Mouse (Mus musculus): ENCODE data around the gene Brdt.
"Not testable (repeated sequence)": the region's sequence is repeated elsewhere in the genome, so short reads cannot be mapped to it uniquely, and the experiment has no call there.

The Brdt gene

DNA sequence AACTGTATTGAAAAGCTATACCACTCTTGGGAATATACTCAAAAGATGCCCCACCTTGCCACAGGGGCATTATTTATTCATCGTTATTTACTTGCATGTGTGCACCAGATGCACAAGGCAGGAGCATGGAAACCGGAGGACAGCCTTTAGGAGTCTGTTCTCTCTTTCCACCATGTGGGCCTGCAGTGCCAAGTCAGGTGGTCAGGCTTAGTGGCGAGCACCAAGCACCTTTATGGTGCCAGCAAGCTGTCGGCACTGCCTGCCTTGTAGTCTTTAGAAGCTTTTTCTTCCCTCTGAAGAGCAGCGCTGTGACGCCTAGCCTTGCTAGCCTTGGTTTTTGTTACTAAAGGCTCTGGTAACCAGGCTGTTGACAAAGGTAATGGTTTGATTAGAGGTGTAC is 11.9 kb downstream of the Brdt start:
- no peak for DNase-seq

DNA sequence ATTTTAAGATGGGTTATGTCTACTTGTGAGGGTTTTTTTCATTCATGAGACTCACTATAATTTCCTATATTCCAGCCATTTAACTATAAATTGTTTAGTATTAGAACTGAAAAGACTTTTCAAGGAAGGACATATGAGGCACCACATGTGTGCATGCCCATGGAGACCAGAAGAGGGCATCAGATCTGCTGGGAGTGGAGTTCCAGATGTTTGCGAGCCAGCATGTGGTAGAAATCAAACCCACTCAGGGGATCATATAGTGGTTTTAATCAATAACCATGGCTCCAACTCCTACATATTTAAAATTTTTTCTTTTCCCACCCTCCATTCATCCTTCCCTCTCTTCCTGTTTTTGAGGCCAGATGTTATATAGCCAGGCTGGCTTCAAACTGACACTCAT is 15.3 kb downstream of the Brdt start:
- DNase-seq: no peak

DNA sequence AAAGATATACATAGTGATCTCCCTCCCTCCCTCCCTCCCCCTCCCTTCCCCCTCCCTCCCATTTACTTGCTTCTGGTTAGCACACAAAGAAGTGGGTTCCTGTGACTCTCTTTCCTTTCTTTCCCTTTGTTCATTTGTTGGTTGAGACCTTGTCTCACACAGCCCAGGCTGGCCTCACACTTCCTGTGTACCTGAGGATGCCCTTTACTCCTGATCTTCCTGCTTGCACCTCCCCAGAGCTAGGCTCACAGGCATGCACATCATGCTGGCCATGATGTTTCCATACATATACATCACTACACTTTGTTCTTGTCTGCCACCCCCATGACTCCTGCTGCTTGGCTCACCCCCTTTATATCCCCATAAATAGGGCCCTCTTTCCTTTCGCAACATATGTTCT is 21.6 kb downstream of the Brdt start:
- DNase-seq: no peak

DNA sequence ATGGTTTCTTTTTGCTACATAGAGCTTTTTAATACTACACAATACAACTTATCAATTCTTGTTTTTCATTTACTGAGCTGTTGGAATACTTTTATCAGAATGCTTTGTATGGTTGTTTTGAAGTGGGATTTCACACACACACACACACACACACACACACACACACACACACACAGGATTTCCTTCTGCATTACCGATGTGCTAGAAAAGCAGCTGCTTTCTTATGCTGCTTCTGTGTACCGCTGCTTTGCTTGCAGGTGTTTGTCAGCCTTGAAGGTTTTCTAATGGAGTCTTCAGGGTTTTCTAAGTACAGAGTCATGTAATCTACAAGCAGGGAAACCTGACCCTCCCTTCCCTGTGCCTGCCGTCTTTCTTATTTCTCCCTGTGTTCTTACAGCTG is 23.0 kb downstream of the Brdt start:
- no peak for DNase-seq

DNA sequence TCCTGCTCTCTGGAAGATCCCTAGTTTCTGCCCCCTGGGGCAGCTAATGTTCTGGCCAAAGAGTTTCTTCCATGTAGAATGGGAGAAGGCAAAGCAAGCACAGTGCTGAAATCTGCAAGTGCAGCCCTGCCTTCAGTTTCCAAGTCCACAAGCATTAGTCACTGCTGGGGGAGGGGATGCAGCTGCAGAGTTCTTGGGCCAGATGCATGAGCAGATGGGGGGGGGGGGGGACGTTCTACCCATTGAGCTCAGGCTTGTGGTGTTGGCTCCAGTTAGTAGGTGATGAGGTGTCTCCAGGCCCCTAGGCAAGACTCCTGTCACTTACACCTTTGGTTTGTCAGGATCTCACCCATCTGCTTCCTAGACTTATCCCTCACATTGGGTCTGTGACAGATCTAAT is 24.8 kb downstream of the Brdt start:
- no peak for DNase-seq

DNA sequence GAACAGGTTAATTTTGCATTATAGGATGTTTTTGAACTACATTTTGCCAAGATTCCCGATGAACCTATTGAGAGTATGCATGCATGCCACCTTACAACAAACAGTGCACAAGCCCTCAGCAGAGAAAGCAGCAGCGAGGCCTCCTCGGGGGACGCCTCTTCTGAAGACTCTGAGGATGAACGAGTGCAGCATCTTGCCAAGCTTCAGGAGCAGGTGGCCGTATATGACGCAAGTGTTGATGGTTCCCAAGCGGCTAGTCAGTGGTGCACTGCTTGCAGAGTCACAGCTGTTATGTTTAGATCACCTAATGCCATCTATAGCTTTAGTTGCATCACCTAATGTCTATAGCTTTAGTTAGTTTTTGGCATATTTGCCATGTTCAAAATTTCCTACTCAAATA is 26.8 kb downstream of the Brdt start:
- DNase-seq: no peak

DNA sequence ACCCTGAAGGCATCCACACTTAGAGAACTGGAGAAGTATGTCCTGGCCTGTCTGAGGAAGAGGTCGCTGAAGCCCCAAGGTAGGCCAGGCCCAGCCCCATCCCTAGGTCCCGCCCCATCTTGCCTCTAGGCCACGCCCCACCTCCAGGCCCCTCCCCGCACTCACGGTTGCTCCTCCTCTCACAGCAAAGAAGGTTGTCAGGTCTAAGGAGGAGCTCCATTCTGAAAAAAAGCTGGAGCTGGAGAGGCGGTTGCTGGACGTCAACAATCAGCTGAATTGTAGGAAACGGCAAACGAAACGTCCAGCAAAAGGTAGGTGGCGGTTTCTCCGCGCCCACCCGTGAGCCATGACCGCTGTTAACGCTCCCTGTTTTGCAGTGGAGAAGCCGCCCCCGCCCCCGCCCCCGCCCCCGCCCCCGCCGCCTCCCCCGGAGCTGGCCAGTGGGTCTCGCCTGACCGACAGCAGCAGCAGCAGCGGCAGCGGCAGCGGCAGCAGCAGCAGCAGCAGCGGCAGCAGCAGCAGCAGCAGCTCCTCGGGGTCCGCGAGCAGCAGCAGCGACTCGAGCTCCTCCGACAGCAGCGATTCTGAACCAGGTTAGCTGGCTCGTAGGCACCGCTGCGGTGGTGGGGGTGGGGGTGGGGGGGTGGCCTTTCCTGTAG is 28.6 kb downstream of the Brdt start:
- peak; percentile 91 for DNase-seq

DNA sequence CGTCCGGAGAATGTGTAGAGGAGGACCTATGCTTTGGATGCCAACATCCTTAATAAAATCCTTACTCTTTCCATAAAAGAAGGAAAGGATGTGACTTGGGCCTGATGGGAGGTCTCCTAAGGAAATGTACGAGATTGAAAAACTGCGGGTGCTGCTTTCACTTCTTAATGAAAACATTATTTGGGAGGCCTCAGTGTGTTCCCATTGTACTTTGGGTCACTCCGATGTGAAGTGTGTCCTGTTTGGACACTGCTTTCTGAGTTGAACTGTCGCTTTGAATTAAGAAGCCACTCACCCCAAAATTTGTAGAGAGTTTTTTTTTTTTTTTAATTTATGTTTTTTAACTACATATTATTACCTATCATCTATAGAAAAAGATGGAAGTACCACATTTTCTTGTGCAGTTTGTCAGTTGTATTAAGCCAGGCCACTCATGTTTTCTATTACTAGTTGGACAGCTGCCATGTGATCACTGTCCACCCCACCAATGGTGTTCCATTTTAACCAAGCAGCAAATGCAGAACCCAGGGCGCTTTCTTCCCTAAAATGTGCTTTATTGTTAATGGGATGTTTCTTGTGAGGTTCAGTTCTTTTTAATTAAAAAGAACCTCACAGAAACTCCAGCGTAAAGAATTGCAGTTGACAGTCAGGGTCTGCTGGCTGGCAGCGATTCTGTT is 29.2 kb downstream of the Brdt start:
- peak; percentile 47 for DNase-seq

DNA sequence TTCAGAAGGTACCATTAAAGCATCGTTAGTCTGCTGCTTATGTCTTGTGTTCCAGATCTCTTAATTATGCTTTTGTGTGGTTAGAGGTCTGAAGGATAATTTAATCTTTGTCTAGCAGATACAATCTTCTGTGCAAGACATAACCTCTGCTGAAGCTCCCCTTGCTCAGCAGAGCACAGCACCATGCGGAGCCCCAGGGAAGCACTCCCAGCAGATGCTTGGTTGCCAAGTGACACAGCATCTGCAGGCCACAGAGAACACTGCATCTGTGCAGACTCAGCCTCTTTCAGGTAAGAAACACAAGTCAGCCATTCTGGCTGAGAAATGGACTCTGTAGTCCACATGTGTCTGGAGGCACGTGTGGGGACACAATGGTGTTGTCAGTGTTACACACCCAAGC is 39.1 kb downstream of the Brdt start:
- no peak for DNase-seq

DNA sequence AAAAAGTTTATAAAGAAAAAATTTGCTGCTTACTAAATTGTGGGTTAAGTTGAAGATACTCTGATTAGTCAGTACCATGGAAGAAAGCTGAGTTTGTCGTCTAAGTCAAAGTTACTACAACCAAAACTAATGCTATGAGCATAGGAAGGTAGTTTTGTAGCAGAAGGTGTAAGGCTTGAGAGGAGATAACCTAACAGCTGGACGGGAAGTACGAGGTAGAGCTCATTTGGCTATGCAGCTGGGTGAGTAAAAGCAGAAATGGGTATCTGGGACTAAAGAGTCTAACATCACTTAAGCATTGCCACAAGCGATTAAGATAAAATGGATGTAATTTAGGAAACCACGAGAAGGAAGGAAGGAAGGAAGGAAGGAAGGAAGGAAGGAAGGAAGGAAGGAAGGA is 40.4 kb downstream of the Brdt start:
- DNase-seq: no peak

DNA sequence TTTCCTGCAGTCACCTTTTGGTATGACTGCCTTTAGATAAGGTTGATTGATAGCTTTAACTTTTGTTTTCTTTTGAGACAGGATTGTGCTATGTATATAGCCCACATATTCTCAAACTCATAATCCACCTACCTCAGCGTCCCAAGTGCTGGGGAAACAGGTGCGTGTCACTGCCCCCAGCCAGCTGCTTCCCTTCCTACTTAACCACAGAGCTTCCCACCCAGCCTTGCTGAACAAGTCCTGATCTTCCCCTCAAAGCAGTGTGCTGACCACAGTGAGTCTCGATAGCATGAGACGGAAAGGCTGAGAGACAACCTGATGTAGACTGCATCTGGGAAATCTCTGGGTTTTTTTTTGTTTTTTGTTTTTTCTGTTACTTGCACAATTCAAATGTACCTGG is 42.3 kb downstream of the Brdt start:
- no peak for DNase-seq

DNA sequence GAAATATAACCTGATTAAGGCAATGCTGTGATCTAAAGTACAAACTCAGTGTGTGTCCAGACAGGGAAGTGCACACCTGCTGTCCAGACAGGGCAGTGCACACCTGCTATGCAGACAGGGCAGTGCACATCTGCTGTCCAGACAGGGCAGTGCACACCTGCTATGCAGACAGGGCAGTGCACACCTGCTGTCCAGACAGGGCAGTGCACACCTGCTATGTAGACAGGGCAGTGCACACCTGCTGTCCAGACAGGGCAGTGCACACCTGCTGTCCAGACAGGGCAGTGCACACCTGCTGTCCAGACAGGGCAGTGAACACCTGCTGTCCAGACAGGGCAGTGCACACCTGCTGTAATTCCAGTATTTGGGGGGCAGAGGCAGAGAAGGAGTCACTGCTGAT is 55.5 kb downstream of the Brdt start:
- DNase-seq: not testable (repeated sequence)

DNA sequence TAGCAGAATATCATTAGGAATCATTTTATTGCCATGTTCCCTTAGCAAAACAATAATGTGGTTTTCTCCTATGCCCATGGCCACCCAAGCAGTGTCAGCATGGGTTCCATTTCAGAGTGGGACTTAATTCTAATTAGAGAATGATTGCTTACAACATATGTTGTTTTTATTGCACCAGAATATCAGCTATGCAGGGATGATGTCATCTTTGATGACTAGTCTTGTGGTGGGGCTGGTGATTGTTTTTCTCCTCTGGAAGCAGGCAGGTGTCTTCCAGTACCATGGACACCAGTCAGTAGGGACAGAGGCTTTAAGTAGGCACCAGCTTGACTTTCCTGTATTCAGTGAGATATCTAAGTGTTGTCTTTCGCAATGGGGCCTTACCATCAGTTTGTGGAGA is 56.8 kb downstream of the Brdt start:
- no peak for DNase-seq

DNA sequence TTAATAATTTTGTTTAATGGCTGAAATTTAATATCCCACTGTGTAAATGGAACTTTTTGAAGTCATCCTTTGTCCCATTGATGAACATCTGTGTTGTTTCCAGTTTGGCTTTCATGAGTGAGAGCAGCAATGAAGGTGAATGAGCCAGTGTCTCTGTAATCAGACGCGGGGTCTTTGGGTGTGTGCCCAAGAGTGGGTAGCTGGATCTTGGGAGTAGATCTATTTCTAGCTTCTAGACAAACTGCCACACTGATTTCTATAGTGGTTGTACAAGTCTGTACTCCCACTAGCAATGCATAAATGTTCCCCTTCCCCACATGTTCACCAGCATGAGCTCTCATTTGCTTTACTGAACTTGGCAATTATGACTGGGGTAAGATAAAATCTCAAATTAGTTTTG is 58.4 kb downstream of the Brdt start:
- no peak for DNase-seq

DNA sequence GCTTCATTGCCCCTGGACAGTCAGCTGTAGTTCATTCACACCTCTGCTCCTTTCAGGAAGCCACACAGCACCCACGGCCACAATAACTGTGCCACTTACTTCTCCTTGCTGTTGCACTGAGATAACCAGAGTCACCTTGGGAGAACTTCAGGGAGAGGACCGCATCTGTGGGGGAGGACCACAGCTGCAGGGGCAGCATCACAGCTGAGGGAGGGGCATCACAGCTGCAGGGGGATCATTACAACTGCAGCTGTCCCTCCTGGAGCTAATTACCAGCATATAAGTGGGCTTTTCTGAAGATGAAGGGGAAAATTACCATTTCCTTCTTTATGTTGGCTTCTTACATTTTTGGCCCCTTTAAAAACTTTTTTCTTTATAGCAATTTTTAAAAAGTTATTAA is 63.5 kb downstream of the Brdt start:
- no peak for DNase-seq

DNA sequence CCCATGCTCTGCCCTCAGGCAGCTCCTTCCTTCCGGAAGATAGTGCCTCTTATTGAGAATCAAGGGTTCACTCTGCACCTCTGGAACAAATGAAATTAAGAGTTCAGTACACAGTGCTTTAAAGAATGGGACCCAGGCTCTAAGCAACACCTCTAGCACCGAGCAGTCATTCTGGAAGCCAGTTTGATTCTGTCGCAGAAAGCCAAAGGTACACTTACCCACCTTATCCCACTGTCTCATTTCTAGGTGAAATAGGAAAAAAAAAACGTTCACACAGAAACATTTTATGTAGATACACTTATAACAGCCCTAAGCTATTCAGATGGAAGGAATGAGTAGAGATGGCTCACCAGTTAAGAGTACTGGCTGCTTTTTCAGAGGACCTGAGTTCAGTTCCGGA is 71.5 kb downstream of the Brdt start, which contains the start of gene Ephx4:
TSS of gene Ephx4 (plus strand) at position 301 of the 400 bp plus-strand sequence.
- DNase-seq: no peak

DNA sequence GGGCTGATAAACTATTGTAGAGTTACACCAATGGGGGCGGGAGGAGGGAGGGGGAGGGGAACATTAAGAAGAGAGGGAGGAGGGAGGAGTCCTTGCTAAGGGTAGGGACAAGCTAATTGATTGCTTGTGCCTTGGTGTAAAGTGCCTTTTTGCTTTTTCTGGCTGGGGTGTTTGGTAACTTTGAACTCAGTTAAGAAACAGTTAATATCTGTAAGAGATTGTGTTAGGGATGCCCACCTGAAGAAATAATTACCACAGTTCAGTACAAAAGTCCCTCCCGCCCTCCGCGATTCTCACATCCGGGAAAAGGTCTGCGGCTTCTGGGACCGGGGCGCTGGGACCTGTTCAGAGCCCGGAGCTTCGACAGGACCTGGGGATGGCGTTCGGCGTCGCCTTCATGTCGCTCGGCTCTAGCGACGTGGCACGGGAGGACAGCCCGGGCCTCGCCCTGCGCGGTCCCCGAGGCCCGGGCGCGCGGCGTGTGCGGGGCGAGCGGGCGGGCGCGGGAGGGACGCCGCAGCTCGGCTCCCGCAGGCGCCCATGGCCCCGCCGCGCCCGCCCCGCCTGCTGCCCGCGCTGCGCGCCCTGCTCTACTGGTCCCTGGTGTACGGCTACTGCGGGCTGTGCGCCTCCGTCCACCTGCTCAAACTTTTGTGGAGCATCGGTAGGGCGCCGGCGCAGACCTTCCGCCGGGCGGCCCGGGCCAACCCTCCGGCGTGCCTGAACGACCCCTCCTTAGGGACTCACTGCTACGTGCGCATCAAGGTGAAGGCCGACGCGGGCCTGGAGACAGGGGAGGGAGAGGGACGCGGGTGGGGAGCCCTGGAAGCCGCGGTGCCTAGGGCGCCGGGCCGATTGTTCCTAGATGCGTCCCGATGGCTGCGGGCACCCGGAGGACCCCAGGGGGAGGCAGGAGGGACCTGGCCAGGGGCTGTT is 72.3 kb downstream of the Brdt start:
- peak; percentile 64 for DNase-seq

DNA sequence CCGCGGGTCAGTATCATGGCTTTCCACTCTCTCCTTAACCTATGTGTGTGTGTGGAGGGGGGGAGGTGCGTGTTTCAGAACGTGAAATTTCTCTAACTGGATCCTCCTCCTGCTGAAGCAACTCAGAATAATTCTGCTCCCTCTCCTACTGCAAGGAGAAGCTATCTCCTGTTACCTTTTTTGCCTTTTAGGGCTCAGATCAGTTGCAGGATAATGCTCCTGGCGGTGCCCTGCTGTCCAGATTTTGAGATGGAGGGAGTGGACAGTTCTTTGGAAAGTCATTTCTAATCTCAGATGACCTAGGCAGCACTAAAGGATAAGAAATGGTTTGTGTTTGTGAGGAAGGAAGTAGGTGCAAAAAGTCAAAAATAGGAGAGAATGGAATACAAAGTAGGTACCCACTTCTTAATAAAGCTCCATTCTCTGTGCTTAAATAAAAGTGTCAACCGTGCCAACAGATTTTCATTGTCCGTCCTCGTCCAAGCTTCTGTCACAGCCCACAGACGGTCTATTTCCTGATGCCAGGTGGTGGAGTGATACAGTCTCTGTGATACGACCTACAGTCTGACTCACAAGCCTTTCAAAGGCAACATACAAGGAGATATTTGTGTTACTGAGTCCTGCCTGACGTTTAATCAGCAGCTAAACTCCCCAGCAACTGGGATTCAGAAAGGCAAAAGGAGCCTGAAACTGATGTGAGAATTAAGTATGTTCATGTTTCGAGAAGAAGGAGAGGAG is 73.2 kb downstream of the Brdt start:
- peak; percentile 81 for DNase-seq

DNA sequence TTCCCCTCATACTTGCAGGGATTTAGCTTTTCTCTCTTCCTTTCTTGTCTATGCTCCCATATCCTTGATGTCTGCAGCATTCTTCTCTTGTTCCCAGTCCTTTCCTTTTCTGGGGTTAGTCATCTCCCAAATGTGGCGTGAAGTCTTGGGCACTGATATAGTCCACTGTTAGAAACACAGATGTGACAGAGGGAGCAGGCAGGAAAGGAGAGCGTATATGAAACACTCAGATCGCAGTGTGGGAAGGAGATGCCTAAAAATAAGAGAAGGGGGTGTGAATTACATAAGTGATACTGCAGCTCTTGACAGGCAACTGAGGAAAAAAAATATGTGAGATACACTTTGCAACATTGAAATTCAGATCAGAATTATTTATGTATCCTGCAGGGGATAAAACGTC is 74.4 kb downstream of the Brdt start:
- DNase-seq: no peak

DNA sequence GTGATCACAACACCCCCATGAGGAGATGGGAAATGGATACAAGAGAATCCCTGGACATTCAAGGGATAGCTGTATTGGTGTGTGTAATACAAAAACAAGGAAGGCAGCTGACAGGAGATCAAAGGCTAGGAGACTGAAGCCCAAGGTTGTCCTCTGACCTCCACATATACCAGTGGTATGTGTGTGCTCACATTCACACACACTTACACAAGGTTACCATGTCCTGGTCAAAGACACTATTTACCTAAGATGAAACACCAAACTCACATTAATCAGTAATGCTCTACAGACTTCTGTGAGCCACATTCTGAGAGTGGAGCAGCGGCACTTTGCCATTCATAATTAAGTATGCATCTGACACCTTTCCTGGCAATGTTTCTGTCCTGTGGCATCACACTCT is 79.3 kb downstream of the Brdt start:
- no peak for DNase-seq

DNA sequence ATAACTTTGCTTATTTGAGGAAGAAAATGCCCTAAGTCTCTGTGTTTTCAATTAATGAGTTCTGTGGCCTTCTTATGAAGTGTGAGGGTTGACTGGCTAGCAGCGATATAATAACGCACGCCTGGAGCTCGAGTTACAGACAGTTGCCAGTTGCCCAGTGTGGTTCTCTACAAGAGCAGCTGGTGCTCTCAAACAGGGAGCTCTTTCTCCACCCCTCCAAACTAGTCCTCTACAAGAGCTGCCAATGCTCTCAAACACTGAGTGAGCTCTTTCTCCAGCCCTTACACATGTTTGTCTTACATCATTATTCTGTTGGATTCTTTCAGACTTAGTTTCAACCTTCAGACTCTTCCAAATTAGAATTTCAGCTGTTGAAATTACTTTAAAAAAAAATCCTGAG is 80.4 kb downstream of the Brdt start:
- peak; percentile 61 for DNase-seq

DNA sequence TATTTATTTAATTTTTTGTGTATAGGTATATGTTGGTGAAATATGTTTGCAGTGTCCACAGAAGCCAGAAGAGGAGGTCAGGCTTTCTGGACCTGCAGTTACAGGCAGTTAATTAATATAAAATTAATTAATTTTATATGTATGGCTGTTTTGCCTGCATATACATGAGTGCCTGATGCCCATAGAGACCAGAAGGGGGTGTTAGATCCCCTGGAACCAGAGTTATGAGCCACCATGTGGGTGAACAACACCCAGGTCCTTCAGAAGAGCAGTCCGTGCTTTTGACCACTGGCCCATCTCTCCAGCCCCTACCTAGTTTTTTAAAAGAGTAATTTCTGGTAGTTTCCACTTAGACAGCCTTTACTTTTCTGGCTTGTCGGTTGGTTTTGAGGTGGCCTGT is 81.3 kb downstream of the Brdt start:
- no peak for DNase-seq

DNA sequence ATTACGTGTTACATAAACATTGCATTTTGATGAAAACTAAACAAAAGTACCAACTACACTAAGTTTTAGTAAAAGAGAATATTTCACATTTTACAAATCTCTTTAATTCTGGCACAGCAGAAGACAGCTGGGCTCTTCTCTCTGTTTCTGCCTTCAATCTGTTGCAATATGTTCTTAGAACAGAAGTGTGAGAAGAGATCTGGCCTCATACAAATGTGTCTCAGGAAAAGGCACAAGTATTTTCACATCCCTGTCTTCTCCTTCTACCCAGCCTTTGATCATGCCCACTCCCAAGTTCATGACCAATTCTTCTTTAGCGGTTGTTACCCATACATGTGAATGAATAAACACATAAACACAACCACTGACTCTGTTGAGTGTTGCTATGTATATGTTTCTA is 84.1 kb downstream of the Brdt start:
- no peak for DNase-seq
